ENCODE assay signal across 8 mouse cellular contexts in genomic region chr14:55760156-55760555, GRCm38 (mm10). TPM values are rescaled to one million over a fixed set of nuclear protein-coding genes. Genes with fewer than 3 reads are reported as not detected.
A peak's percentile ranks its signal among the peaks of the same experiment; 100 is the strongest.
DNase-seq lines count a peak whose midpoint lies in the region; ATAC-seq lines count a peak whose summit lies in the region.
"Not testable (repeated sequence)": the region's sequence is repeated elsewhere in the genome, so short reads cannot be mapped to it uniquely, and the experiment has no call there.

No protein-coding gene starts in this region.

- ATAC-seq in intestine, embryonic 15.5 days, result peak; percentile 2; the same call in 1 of the 2 replicates

- H3K4me3 ChIP-seq in intestine, embryonic 15.5 days (replicated peaks), result peak overlapping the region; percentile 3; the same call in 1 of the 2 replicates

- intact Hi-C loops in gastrocnemius, postnatal 36 days (cut with DNase I), result not testable (repeated sequence)
- intact Hi-C loops in left cerebral cortex, postnatal 10 days (cut with DNase I), result loop anchor here (5.0 kb wide), 1 partner anchor 157 kb away; no protein-coding TSS in a partner anchor

- WGBS in intestine, embryonic 15.5 days, result 0% methylated on average over 6 of the region's 6 CpGs

- H3K9me3 ChIP-seq in intestine, embryonic 15.5 days, result not testable (repeated sequence)

- H3K27ac ChIP-seq in intestine, embryonic 15.5 days, result not testable (repeated sequence)

- peak overlapping the region; percentile 49 for H3K4me2 ChIP-seq in intestine, embryonic 15.5 days (replicated peaks)

- peak; percentile 81 to 95 for DNase-seq in adrenal gland, adult (ENCODE audit: inconsistent age in 2 of 2, low spot score in 1 of 2)
- DNase-seq in embryo, embryonic 11 days, result peak; percentile 84
- peak; percentile 67 to 68 for DNase-seq in gastrocnemius, postnatal 36 days
- DNase-seq in left cerebral cortex, postnatal 10 days (ENCODE audit: extremely low spot score in 1 of 2, low spot score in 2 of 2), result peak; percentile 79 to 85
- peak; percentile 84 for DNase-seq in mesoderm, embryonic 11.5 days (ENCODE audit: low read depth, low spot score)
- DNase-seq in right cerebral cortex, postnatal 14 days, result peak; percentile 85
- DNase-seq in urinary bladder, postnatal 14 days (ENCODE audit: low spot score), result peak; percentile 89

- H3K9ac ChIP-seq in intestine, embryonic 15.5 days, result not testable (repeated sequence)

- H3K4me1 ChIP-seq in intestine, embryonic 15.5 days (replicated peaks), result peaks cover 11% of the 10 kb centered on the region

- not testable (repeated sequence) for H3K36me3 ChIP-seq in intestine, embryonic 15.5 days

- peaks cover 14% of the 10 kb centered on the region for H3K27me3 ChIP-seq in intestine, embryonic 15.5 days (replicated peaks)

RNA-seq across cellular contexts. Expression of gene Ltb4r2, which starts 1.1 kb away (rescaled TPM):
- not detected for total RNA-seq in gastrocnemius, postnatal 36 days (2021)
- 0.31 and 0.52 TPM in 2 replicates for polyA plus RNA-seq in intestine, embryonic 15.5 days (2015; fragmentation: Nextera tagmentation; extraction: Ambion mirVana)
- total RNA-seq in left cerebral cortex, postnatal 10 days (2021), result under 1 TPM; 0.41 to 0.43 TPM

RNA-seq across cellular contexts. Expression of gene Cideb, which starts 1.9 kb away (rescaled TPM):
- total RNA-seq in gastrocnemius, postnatal 36 days (2021), result not detected
- polyA plus RNA-seq in intestine, embryonic 15.5 days (2015; fragmentation: Nextera tagmentation; extraction: Ambion mirVana), result 52.7 and 63.5 TPM in 2 replicates
- under 1 TPM; 0.49 to 0.84 TPM for total RNA-seq in left cerebral cortex, postnatal 10 days (2021)

RNA-seq across cellular contexts. Expression of gene Ltb4r1, which starts 5.6 kb away (rescaled TPM):
- total RNA-seq in gastrocnemius, postnatal 36 days (2021), result not detected
- 0.93 and 1.0 TPM in 2 replicates for polyA plus RNA-seq in intestine, embryonic 15.5 days (2015; fragmentation: Nextera tagmentation; extraction: Ambion mirVana)
- total RNA-seq in left cerebral cortex, postnatal 10 days (2021), result under 1 TPM; 0.51 to 0.64 TPM

RNA-seq across cellular contexts. Expression of gene Nop9, which starts 14.7 kb away (rescaled TPM):
- 10 to 100 TPM; 10.5 to 11.8 TPM for total RNA-seq in gastrocnemius, postnatal 36 days (2021)
- 35.6 and 36.0 TPM in 2 replicates for polyA plus RNA-seq in intestine, embryonic 15.5 days (2015; fragmentation: Nextera tagmentation; extraction: Ambion mirVana)
- total RNA-seq in left cerebral cortex, postnatal 10 days (2021), result 10 to 100 TPM; 15.8 to 18.5 TPM

RNA-seq across cellular contexts. Expression of gene Dhrs1, which starts 14.7 kb away (rescaled TPM):
- total RNA-seq in gastrocnemius, postnatal 36 days (2021), result 10 to 100 TPM; 27.3 to 35.9 TPM
- 99.4 and 117 TPM in 2 replicates for polyA plus RNA-seq in intestine, embryonic 15.5 days (2015; fragmentation: Nextera tagmentation; extraction: Ambion mirVana)
- 10 to 100 TPM; 93.2 to 94.9 TPM for total RNA-seq in left cerebral cortex, postnatal 10 days (2021)
